In the genomic region with DNA sequence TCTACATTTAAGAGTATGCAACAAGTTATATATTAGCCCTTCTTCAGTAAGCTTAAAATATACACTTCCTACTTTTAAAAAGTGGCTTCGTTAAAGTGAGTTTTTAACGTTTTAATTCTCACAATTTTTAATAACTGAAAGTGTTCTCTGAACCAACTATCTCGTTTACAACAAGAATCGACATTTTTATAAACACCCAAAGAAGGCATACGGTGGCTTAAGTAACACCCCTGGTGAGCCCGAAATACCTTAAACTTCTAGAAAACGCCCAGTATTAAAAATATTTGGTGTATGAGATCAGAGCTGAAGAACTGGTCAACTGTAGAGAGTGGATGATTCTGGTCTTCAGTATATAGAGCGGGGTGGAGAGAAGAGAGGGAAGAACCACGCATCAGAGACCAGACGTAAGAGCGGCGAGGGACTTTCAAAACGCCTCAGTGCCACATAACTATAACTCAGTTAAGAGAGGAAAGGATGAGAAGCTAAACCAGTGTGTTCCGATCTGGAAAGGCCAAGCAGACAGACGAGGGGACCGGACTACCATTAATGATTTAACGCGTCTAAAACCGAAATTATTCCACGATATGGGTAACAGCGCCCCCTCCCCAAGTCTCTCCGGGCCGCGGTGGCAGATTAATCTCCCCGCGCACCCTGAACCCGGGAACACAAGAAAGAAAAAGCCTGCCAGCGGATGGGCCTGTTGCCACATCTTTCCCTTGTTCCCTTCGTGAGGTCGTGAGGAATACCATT, we compare ENCODE assay signal across 8 mouse cellular contexts. TPM values are rescaled to one million over a fixed set of nuclear protein-coding genes. Genes with fewer than 3 reads are reported as not detected.
DNase-seq lines count a peak whose midpoint lies in the region; ATAC-seq and TF ChIP-seq lines count a peak whose summit lies in the region.

No protein-coding gene starts in this region.

- H3K4me3 ChIP-seq in gastrocnemius, adult 2 months: peak overlapping the region; percentile 92
- H3K4me3 ChIP-seq in testis, adult 2 months (ENCODE audit: control insufficient read depth, low read depth, low read length): peak overlapping the region; percentile 91
- H3K4me3 ChIP-seq in forebrain, embryonic 11.5 days (ENCODE audit: low read depth, low read length): peak overlapping the region; percentile 98
- peak overlapping the region; percentile 99 for H3K4me3 ChIP-seq in limb, embryonic 13.5 days

- WGBS in forebrain, embryonic 11.5 days: 1% methylated on average over 30 of the region's 30 CpGs
- WGBS in limb, embryonic 13.5 days: under 1% methylated on average over 30 of the region's 30 CpGs

- no peak for TF ChIP-seq POLR2A in testis, adult 2 months (IDR thresholded peaks at IDR 0.05; ENCODE audit: control insufficient read depth, low read depth, low read length)

- H3K4me1 ChIP-seq in testis, adult 2 months (ENCODE audit: control insufficient read depth, insufficient read depth, low read length): no peaks in the 10 kb centered on the region
- H3K4me1 ChIP-seq in forebrain, embryonic 11.5 days (replicated peaks; ENCODE audit: control insufficient read depth, insufficient read depth, low read length): 0 out of 2 replicates have a peak, but pooled peaks cover 6% of the 10 kb centered on the region
- H3K4me1 ChIP-seq in limb, embryonic 13.5 days: peaks cover 22% of the 10 kb centered on the region

- no peak for ATAC-seq in forebrain, embryonic 11.5 days (replicated peaks; ENCODE audit: low FRiP score)
- ATAC-seq in limb, embryonic 13.5 days (ENCODE audit: low FRiP score, low read depth): no peak
- ATAC-seq in inflammation-experienced regulatory T-cells, adult 6 months: no peak

- peak overlapping the region; percentile 79 for H3K4me2 ChIP-seq in forebrain, embryonic 11.5 days (ENCODE audit: low read depth, low read length, severe bottlenecking)
- peak overlapping the region; percentile 73 for H3K4me2 ChIP-seq in limb, embryonic 13.5 days (replicated peaks)

- no peak for DNase-seq in gastrocnemius, adult 2 months
- no peak for DNase-seq in gastrocnemius, postnatal 36 days
- no peak for DNase-seq in testis, postnatal 14 days (ENCODE audit: low spot score)
- DNase-seq in forebrain, embryonic 11.5 days (ENCODE audit: low spot score): peak; percentile 69
- peak; percentile 50 for DNase-seq in neural tube, embryonic 10.5 days (ENCODE audit: extremely low spot score, low spot score)

- no peak for TF ChIP-seq CTCF in gastrocnemius, adult 2 months (IDR thresholded peaks at IDR 0.05)
- TF ChIP-seq CTCF in testis, adult 2 months (IDR thresholded peaks at IDR 0.05; ENCODE audit: control insufficient read depth, insufficient read depth, insufficient replicate concordance, low read depth, low read length): no peak

- H3K9me3 ChIP-seq in forebrain, embryonic 11.5 days (ENCODE audit: control insufficient read depth, low read length): no peaks in the 10 kb centered on the region
- no peaks in the 10 kb centered on the region for H3K9me3 ChIP-seq in limb, embryonic 13.5 days

- H3K27ac ChIP-seq in gastrocnemius, adult 2 months: peak overlapping the region; percentile 99
- H3K27ac ChIP-seq in testis, adult 2 months (ENCODE audit: control insufficient read depth, insufficient read depth, low read depth, low read length): peak overlapping the region; percentile 27; the same call in 1 of the 2 replicates
- H3K27ac ChIP-seq in forebrain, embryonic 11.5 days (ENCODE audit: low read depth, low read length): peak overlapping the region; percentile 91
- H3K27ac ChIP-seq in limb, embryonic 13.5 days: peak overlapping the region; percentile 92

- H3K36me3 ChIP-seq in testis, adult 2 months (ENCODE audit: control insufficient read depth, insufficient read depth, low read length): no peaks in the 10 kb centered on the region
- H3K36me3 ChIP-seq in forebrain, embryonic 11.5 days (ENCODE audit: control insufficient read depth, insufficient read depth, low read length): no peaks in the 10 kb centered on the region
- H3K36me3 ChIP-seq in limb, embryonic 13.5 days: no peaks in the 10 kb centered on the region

- H3K9ac ChIP-seq in forebrain, embryonic 11.5 days (ENCODE audit: low read length): peak overlapping the region; percentile 97
- H3K9ac ChIP-seq in limb, embryonic 13.5 days: peak overlapping the region; percentile 91

- intact Hi-C loops in gastrocnemius, adult 2 months (cut with DNase I): no loop called here
- intact Hi-C loops in gastrocnemius, postnatal 36 days (cut with DNase I): no loop called here

- no peaks in the 10 kb centered on the region for H3K27me3 ChIP-seq in testis, adult 2 months (ENCODE audit: control insufficient read depth, insufficient read depth, low read length)
- no peaks in the 10 kb centered on the region for H3K27me3 ChIP-seq in forebrain, embryonic 11.5 days (ENCODE audit: control insufficient read depth, insufficient read depth, low read length)
- H3K27me3 ChIP-seq in limb, embryonic 13.5 days: no peaks in the 10 kb centered on the region

RNA-seq across cellular contexts. Expression of a gene that starts 1.3 kb away (rescaled TPM):
- 10 to 100 TPM; 46.5 to 49.7 TPM for total RNA-seq in gastrocnemius, adult 2 months (2021)
- total RNA-seq in gastrocnemius, postnatal 36 days (2021): 10 to 100 TPM; 40.1 to 43.8 TPM
- 238 and 272 TPM in 2 replicates for polyA plus RNA-seq in testis, adult 2 months (2012; rRNA removed)
- 49.3 and 49.7 TPM in 2 replicates for polyA plus RNA-seq in forebrain, embryonic 11.5 days (2014; fragmentation: Nextera tagmentation; extraction: Ambion mirVana)
- 24.0 and 24.9 TPM in 2 replicates for polyA plus RNA-seq in limb, embryonic 13.5 days (2015; fragmentation: Nextera tagmentation; extraction: Ambion mirVana)
- 10 to 100 TPM; 45.4 to 74.4 (median 73.1) TPM for polyA plus RNA-seq in inflammation-experienced regulatory T-cells, adult 6 months (2017; shearing (Covaris generic))

RNA-seq across cellular contexts. Expression of a gene that starts 57.1 kb away (rescaled TPM):
- 10 to 100 TPM; 29.7 to 34.3 TPM for total RNA-seq in gastrocnemius, adult 2 months (2021)
- total RNA-seq in gastrocnemius, postnatal 36 days (2021): 10 to 100 TPM; 22.4 to 25.4 TPM
- polyA plus RNA-seq in testis, adult 2 months (2012; rRNA removed): 29.9 and 30.7 TPM in 2 replicates
- 9.3 and 10.8 TPM in 2 replicates for polyA plus RNA-seq in forebrain, embryonic 11.5 days (2014; fragmentation: Nextera tagmentation; extraction: Ambion mirVana)
- 11.6 and 11.8 TPM in 2 replicates for polyA plus RNA-seq in limb, embryonic 13.5 days (2015; fragmentation: Nextera tagmentation; extraction: Ambion mirVana)
- 1 to 10 TPM; 5.1 to 9.7 (median 6.2) TPM for polyA plus RNA-seq in inflammation-experienced regulatory T-cells, adult 6 months (2017; shearing (Covaris generic))

Comparison
In these comparisons a context has a peak if more than half of its experiments do, and no peak if none do; other contexts are left out.
1. DNase-seq: peak in forebrain, embryonic 11.5 days (single experiment) and neural tube, embryonic 10.5 days (single experiment); none in gastrocnemius, adult 2 months (single experiment), gastrocnemius, postnatal 36 days (0 of 2) and testis, postnatal 14 days (single experiment).
2. H3K27ac ChIP-seq: peak in every context shown above with its lines; median percentile 99 in gastrocnemius, adult 2 months; 92 in limb, embryonic 13.5 days; 91 in forebrain, embryonic 11.5 days; 27 in testis, adult 2 months.
3. Peak in every context shown above with its lines, with median percentiles within 50 percentile points of each other: H3K4me3 ChIP-seq.